Mouse (Mus musculus) ES-Bruce4 (cell line): ENCODE data around the gene Trp63.

Source experiments
- CTCF ChIP-seq: IDR thresholded peaks from one replicate; pipeline ENCODE4 v1.8.1; 2011; ENCODE audit warnings: low read depth, low read length
- POLR2A ChIP-seq: IDR thresholded peaks from one replicate; pipeline ENCODE4 v1.8.1; 2011; ENCODE audit warnings: low read length; ENCODE audit not compliant: insufficient read depth

GRCm38 (mm10) chr16:25835301-25835700 is 151.7 kb downstream of the Trp63 start:
- no peak for TF ChIP-seq CTCF
- TF ChIP-seq POLR2A: no peak
